Mouse (Mus musculus): Measurements from ENCODE around the gene Gm20388. TPM values are rescaled to one million over a fixed set of nuclear protein-coding genes. Genes with fewer than 3 reads are reported as not detected.

Gene Gm20388
- polyA plus RNA-seq, 1 experiment from 2014 or later, result not detected

GRCm38 (mm10) chr8:122357641-122358040 is 2447.0 kb downstream of the Gm20388 start:
- no peaks in the 10 kb centered on the region for H3K36me3 ChIP-seq (ENCODE audit: control insufficient read depth, insufficient read depth, low read length)
- H3K9me3 ChIP-seq (ENCODE audit: control insufficient read depth, low read length), result no peaks in the 10 kb centered on the region
- ATAC-seq (ENCODE audit: low read depth), result no peak
- H3K27ac ChIP-seq (ENCODE audit: low read length), result no peak overlapping the region
- H3K9ac ChIP-seq (ENCODE audit: low read length), result no peak overlapping the region
- WGBS, result 54% methylated on average over 5 of the region's 5 CpGs
- no peak overlapping the region for H3K4me3 ChIP-seq (ENCODE audit: low read length)
- H3K4me2 ChIP-seq (ENCODE audit: low read depth, low read length), result no peak overlapping the region
- no peaks in the 10 kb centered on the region for H3K27me3 ChIP-seq (ENCODE audit: control insufficient read depth, insufficient read depth, low read depth, low read length)
- H3K4me1 ChIP-seq (replicated peaks; ENCODE audit: control insufficient read depth, insufficient read depth, low read length), result peaks cover 9% of the 10 kb centered on the region; the same call in 1 of the 2 replicates

DNA sequence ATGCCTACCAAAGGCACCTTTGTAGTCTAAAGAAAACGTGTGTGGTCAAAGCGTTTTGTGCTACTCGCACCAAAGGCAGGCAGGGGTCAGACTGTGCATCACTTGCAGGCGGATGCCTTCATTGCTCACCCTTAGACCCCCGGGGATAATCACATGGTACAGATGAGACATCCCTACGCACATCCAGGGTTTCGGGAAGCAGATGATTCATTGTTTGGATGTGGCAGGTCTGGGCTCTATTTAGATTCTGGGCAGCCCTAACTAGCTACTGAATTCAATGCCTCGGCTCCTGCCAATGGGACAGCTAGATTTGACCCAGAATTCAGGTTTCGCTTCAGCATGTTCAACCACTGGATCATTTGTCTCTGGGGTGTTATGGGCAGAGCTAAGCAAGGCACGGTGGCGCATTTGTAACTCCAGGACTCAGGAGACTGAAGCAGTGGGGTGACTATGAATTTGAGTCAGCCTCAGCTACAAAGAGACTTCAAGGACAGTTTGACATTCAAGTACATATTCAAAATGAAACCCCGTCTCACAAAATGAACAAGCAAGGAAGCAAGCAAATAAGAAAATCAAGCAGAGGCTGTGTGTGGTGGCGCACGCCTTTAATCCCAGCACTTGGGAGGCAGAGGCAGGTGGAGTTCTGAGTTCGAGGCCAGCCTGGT is 2448.6 kb downstream of the Gm20388 start:
- no peak overlapping the region for H3K4me3 ChIP-seq (ENCODE audit: low read length)
- H3K4me2 ChIP-seq (ENCODE audit: low read depth, low read length), result no peak overlapping the region
- 72% methylated on average over 15 of the region's 15 CpGs for WGBS
- no peak for ATAC-seq (ENCODE audit: low read depth)
- H3K27me3 ChIP-seq (ENCODE audit: control insufficient read depth, insufficient read depth, low read depth, low read length), result no peaks in the 10 kb centered on the region; the same call in 1 of the 2 replicates
- H3K36me3 ChIP-seq (ENCODE audit: control insufficient read depth, insufficient read depth, low read length), result no peaks in the 10 kb centered on the region
- H3K27ac ChIP-seq (ENCODE audit: low read length), result no peak overlapping the region
- H3K4me1 ChIP-seq (replicated peaks; ENCODE audit: control insufficient read depth, insufficient read depth, low read length), result peaks cover 9% of the 10 kb centered on the region; the same call in 1 of the 2 replicates
- H3K9me3 ChIP-seq (ENCODE audit: control insufficient read depth, low read length), result no peaks in the 10 kb centered on the region
- H3K9ac ChIP-seq (ENCODE audit: low read length), result no peak overlapping the region

DNA sequence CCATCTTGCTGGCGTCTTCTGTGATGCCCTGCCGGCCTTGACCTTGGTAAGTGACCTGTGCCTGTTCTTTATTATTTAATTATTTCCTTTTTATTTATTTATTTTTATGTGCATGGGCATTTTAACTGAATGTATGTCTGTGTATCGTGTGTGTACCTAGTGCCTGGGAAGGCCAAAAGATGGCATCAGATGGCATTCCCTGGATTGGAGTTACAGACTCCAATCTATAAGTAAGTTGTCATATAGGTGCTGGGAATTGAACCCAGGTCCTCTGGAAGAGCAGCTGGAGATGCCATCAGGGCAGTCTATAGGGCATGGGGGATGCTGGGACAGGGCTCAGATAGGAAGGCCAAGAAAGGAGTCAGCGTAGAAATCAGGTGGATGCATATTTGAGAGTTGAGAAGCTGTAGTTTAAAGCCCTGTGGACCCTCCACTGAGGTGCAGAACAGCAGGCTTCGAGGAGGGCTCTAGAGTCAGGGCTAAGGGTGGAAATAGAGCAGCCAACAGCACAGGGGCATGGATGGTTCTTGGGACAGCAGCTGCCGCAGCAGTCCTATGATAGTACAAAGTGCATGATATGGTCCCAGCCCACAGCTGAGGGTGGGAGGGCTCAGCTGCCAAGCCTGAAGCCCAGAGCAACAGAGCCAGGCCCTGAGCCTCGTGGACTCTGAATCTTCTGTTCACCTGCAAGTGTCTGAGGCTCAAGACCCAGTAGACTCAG is 2450.2 kb downstream of the Gm20388 start, which contains the start of gene Trhr2:
Gene Trhr2 (minus strand): TSS at position 51 of the 721 bp plus-strand sequence.
- Histone ChIP-seq H3K27ac (ENCODE audit: low read length) (no peak within 1 kb of the TSS), H3K4me2 (ENCODE audit: low read depth, low read length) (no peak within 1 kb of the TSS), H3K4me3 (ENCODE audit: low read length) (no peak within 1 kb of the TSS), H3K9ac (ENCODE audit: low read length) (no peak within 1 kb of the TSS), H3K9me3 (ENCODE audit: control insufficient read depth, low read length) (no peaks in the 10 kb centered on the region), H3K4me1 (replicated peaks; ENCODE audit: control insufficient read depth, insufficient read depth, low read length) (peaks cover 2% of the 10 kb centered on the region; the same call in 1 of the 2 replicates), H3K27me3 (ENCODE audit: control insufficient read depth, insufficient read depth, low read depth, low read length) (no peaks in the 10 kb centered on the region; the same call in 1 of the 2 replicates), H3K36me3 (ENCODE audit: control insufficient read depth, insufficient read depth, low read length) (no peaks in the 10 kb centered on the region)
- 67% methylated on average over 7 of the region's 7 CpGs for WGBS
- no peak for ATAC-seq (ENCODE audit: low read depth)

- no peak overlapping the region for H3K4me3 ChIP-seq (ENCODE audit: low read length)
- no peaks in the 10 kb centered on the region for H3K36me3 ChIP-seq (ENCODE audit: control insufficient read depth, insufficient read depth, low read length)
- no peak overlapping the region for H3K4me2 ChIP-seq (ENCODE audit: low read depth, low read length)
- no peak overlapping the region for H3K27ac ChIP-seq (ENCODE audit: low read length)
- H3K4me1 ChIP-seq (replicated peaks; ENCODE audit: control insufficient read depth, insufficient read depth, low read length), result no peaks in the 10 kb centered on the region
- no peak overlapping the region for H3K9ac ChIP-seq (ENCODE audit: low read length)
- WGBS, result 34% methylated on average over 5 of the region's 5 CpGs
- H3K27me3 ChIP-seq (ENCODE audit: control insufficient read depth, insufficient read depth, low read depth, low read length), result no peaks in the 10 kb centered on the region; the same call in 1 of the 2 replicates
- no peak for ATAC-seq (ENCODE audit: low read depth)
- no peaks in the 10 kb centered on the region for H3K9me3 ChIP-seq (ENCODE audit: control insufficient read depth, low read length)
These were observed 2451.6 kb downstream of the Gm20388 start for GRCm38 (mm10) chr8:122362271-122362670.

DNA sequence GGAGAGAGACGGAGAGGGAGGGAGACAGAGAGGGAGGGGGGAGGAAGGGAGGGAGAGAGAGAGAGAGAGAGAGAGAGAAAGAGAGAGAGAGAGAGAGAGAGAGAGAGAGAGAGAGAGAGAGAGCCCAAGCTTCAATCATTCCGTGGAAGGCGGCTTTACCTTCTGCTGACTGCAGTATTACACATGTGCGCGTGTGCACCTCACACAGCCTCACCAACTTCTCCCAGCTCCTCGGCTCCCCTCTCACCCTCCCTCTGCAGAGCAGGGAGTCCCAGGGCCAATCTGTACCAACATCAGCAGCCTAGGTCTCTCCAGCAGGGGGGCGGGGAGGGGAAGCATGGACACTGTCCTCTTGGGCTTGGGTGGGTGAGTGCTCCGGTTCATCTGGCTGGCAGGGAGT is 2452.3 kb downstream of the Gm20388 start:
- Histone ChIP-seq H3K4me3 (ENCODE audit: low read length) (no peak overlapping the region), H3K4me1 (replicated peaks; ENCODE audit: control insufficient read depth, insufficient read depth, low read length) (no peaks in the 10 kb centered on the region), H3K9me3 (ENCODE audit: control insufficient read depth, low read length) (no peaks in the 10 kb centered on the region), H3K4me2 (ENCODE audit: low read depth, low read length) (no peak overlapping the region), H3K9ac (ENCODE audit: low read length) (no peak overlapping the region), H3K36me3 (ENCODE audit: control insufficient read depth, insufficient read depth, low read length) (no peaks in the 10 kb centered on the region), H3K27ac (ENCODE audit: low read length) (no peak overlapping the region), H3K27me3 (ENCODE audit: control insufficient read depth, insufficient read depth, low read depth, low read length) (no peaks in the 10 kb centered on the region; the same call in 1 of the 2 replicates)
- ATAC-seq (ENCODE audit: low read depth), result no peak
- 34% methylated on average over 8 of the region's 8 CpGs for WGBS

DNA sequence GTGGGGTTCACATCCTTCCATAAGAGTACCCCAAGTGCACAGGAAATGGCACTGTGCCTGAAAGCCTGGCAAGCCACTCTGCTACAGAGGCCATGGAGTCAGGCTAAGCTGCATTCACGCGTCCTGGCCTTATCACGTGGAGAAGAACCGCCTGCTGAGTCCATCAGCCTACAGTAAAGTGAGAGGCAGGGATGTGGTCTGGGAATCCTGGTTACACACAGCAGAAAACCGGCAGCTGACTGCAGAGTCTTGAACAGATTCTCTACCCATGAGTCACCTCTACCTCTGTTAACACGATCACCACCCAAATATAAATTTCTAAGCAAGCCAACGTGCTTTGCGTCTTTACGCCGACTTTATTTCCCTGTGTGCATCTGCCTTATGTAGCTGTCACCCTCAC is 2457.9 kb downstream of the Gm20388 start:
- ATAC-seq (ENCODE audit: low read depth), result no peak

GRCm38 (mm10) chr8:122369665-122370064 is 2459.0 kb downstream of the Gm20388 start:
- no peaks in the 10 kb centered on the region for H3K36me3 ChIP-seq (ENCODE audit: control insufficient read depth, insufficient read depth, low read length)
- no peaks in the 10 kb centered on the region for H3K9me3 ChIP-seq (ENCODE audit: control insufficient read depth, low read length)
- peak; percentile 88 for ATAC-seq (ENCODE audit: low read depth)
- no peak overlapping the region for H3K4me3 ChIP-seq (ENCODE audit: low read length)
- peaks cover 6% of the 10 kb centered on the region for H3K4me1 ChIP-seq (replicated peaks; ENCODE audit: control insufficient read depth, insufficient read depth, low read length)
- no peak overlapping the region for H3K4me2 ChIP-seq (ENCODE audit: low read depth, low read length)
- H3K9ac ChIP-seq (ENCODE audit: low read length), result no peak overlapping the region
- H3K27me3 ChIP-seq (ENCODE audit: control insufficient read depth, insufficient read depth, low read depth, low read length), result no peaks in the 10 kb centered on the region
- 4% methylated on average over 9 of the region's 9 CpGs for WGBS
- H3K27ac ChIP-seq (ENCODE audit: low read length), result no peak overlapping the region; the same call in 1 of the 2 replicates

More for the DNA sequence above, 2457.9 kb downstream of the Gm20388 start:
- Histone ChIP-seq H3K4me1 (replicated peaks; ENCODE audit: control insufficient read depth, insufficient read depth, low read length) (peaks cover 6% of the 10 kb centered on the region), H3K27me3 (ENCODE audit: control insufficient read depth, insufficient read depth, low read depth, low read length) (no peaks in the 10 kb centered on the region; the same call in 1 of the 2 replicates), H3K9ac (ENCODE audit: low read length) (no peak overlapping the region), H3K36me3 (ENCODE audit: control insufficient read depth, insufficient read depth, low read length) (no peaks in the 10 kb centered on the region), H3K4me3 (ENCODE audit: low read length) (no peak overlapping the region), H3K27ac (ENCODE audit: low read length) (peak overlapping the region; percentile 30; the same call in 1 of the 2 replicates), H3K4me2 (ENCODE audit: low read depth, low read length) (no peak overlapping the region), H3K9me3 (ENCODE audit: control insufficient read depth, low read length) (no peaks in the 10 kb centered on the region)
- 47% methylated on average over 10 of the region's 10 CpGs for WGBS

GRCm38 (mm10) chr8:122371706-122372105 is 2461.1 kb downstream of the Gm20388 start:
- H3K27me3 ChIP-seq (ENCODE audit: control insufficient read depth, insufficient read depth, low read depth, low read length), result no peaks in the 10 kb centered on the region
- no peak overlapping the region for H3K4me2 ChIP-seq (ENCODE audit: low read depth, low read length)
- no peaks in the 10 kb centered on the region for H3K36me3 ChIP-seq (ENCODE audit: control insufficient read depth, insufficient read depth, low read length)
- peaks cover 10% of the 10 kb centered on the region for H3K4me1 ChIP-seq (replicated peaks; ENCODE audit: control insufficient read depth, insufficient read depth, low read length)
- WGBS, result 68% methylated on average over 6 of the region's 6 CpGs
- H3K9ac ChIP-seq (ENCODE audit: low read length), result no peak overlapping the region
- no peaks in the 10 kb centered on the region for H3K9me3 ChIP-seq (ENCODE audit: control insufficient read depth, low read length)
- no peak overlapping the region for H3K4me3 ChIP-seq (ENCODE audit: low read length)
- ATAC-seq (ENCODE audit: low read depth), result no peak
- H3K27ac ChIP-seq (ENCODE audit: low read length), result no peak overlapping the region

- H3K27me3 ChIP-seq (ENCODE audit: control insufficient read depth, insufficient read depth, low read depth, low read length), result no peaks in the 10 kb centered on the region
- no peak for ATAC-seq (ENCODE audit: low read depth)
- H3K4me3 ChIP-seq (ENCODE audit: low read length), result no peak overlapping the region
- 92% methylated on average over 7 of the region's 7 CpGs for WGBS
- H3K4me2 ChIP-seq (ENCODE audit: low read depth, low read length), result no peak overlapping the region
- H3K36me3 ChIP-seq (ENCODE audit: control insufficient read depth, insufficient read depth, low read length), result peaks cover 4% of the 10 kb centered on the region; the same call in 1 of the 2 replicates
- no peak overlapping the region for H3K9ac ChIP-seq (ENCODE audit: low read length)
- no peak overlapping the region for H3K27ac ChIP-seq (ENCODE audit: low read length)
- no peaks in the 10 kb centered on the region for H3K9me3 ChIP-seq (ENCODE audit: control insufficient read depth, low read length)
- peaks cover 15% of the 10 kb centered on the region for H3K4me1 ChIP-seq (replicated peaks; ENCODE audit: control insufficient read depth, insufficient read depth, low read length)
These were observed 2464.7 kb downstream of the Gm20388 start for GRCm38 (mm10) chr8:122375320-122375719.
